Mouse (Mus musculus): ENCODE data around the gene Dcaf10. TPM values are rescaled to one million over a fixed set of nuclear protein-coding genes. Genes with fewer than 3 reads are reported as not detected.

Gene Dcaf10
- polyA plus RNA-seq, 1 experiment from 2014 or later = 15.6 TPM

- H3K27me3 ChIP-seq (replicated peaks) = no peaks in the 10 kb centered on the region
- H3K4me3 ChIP-seq = no peak overlapping the region
- peaks cover 72% of the 10 kb centered on the region for H3K36me3 ChIP-seq
- no peak overlapping the region for H3K4me2 ChIP-seq (replicated peaks)
- H3K9me3 ChIP-seq = no peaks in the 10 kb centered on the region
- no peaks in the 10 kb centered on the region for H3K4me1 ChIP-seq
- 96% methylated on average over 45 of the region's 45 CpGs for WGBS
- H3K9ac ChIP-seq = no peak overlapping the region
- H3K27ac ChIP-seq = no peak overlapping the region
- no peak for ATAC-seq (ENCODE audit: low FRiP score, low read depth)
Measured at GRCm38 (mm10) chr4:45399421-45400210, 57.7 kb downstream of the Dcaf10 start.

DNA sequence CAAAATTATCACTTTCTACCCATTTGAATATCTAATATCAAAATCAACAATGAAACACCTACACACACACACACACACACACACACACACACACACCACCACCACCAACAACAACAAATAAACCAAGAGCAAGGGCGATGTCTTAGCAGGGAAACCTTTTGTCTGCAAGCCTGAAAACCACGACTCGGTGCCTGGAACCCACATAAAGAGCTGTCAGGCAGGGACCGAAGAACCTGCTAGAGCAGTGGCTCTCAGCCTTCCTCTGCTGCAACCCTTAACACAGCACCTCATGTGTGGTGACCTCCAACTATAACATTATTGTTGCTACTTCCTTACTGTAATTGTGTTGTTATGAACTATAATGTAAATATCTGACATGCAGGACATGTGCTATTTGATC, 60.4 kb downstream of the Dcaf10 start:
- no peak overlapping the region for H3K4me3 ChIP-seq
- H3K27me3 ChIP-seq (replicated peaks) = no peaks in the 10 kb centered on the region
- no peak for ATAC-seq (ENCODE audit: low FRiP score, low read depth)
- WGBS = 93% methylated on average over 4 of the region's 4 CpGs
- peaks cover 64% of the 10 kb centered on the region for H3K36me3 ChIP-seq
- H3K4me2 ChIP-seq (replicated peaks) = no peak overlapping the region
- no peaks in the 10 kb centered on the region for H3K9me3 ChIP-seq
- H3K27ac ChIP-seq = no peak overlapping the region
- H3K9ac ChIP-seq = no peak overlapping the region
- peaks cover 12% of the 10 kb centered on the region for H3K4me1 ChIP-seq

GRCm38 (mm10) chr4:45402878-45403498, 61.1 kb downstream of the Dcaf10 start:
- Histone ChIP-seq H3K36me3 (peaks cover 57% of the 10 kb centered on the region), H3K9me3 (no peaks in the 10 kb centered on the region), H3K4me1 (peaks cover 17% of the 10 kb centered on the region), H3K9ac (no peak overlapping the region), H3K27me3 (replicated peaks) (no peaks in the 10 kb centered on the region), H3K4me3 (no peak overlapping the region), H3K27ac (no peak overlapping the region), H3K4me2 (replicated peaks) (no peak overlapping the region)
- ATAC-seq (ENCODE audit: low FRiP score, low read depth) = no peak
- WGBS = 89% methylated on average over 7 of the region's 7 CpGs

DNA sequence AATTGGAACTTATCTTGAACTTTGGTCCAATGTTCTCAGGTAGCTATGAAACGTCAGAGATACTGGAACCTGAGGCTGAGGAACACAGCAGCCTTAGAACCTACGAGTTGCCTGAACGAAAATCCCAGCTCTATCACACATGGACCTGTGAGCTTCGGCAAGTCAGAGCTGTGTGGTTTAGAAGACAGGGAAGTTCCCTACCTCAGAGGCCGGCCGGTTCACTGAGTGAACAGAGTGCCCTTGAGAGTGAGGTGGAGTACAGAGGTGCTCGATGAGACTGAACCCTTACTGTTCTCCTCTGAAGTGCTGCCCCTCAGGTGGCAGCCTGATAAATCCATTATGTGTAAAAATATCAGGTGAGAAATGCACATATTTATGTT, 61.6 kb downstream of the Dcaf10 start:
- WGBS = 92% methylated on average over 7 of the region's 7 CpGs
- Histone ChIP-seq H3K4me2 (replicated peaks) (no peak overlapping the region), H3K27ac (no peak overlapping the region), H3K36me3 (peaks cover 52% of the 10 kb centered on the region), H3K27me3 (replicated peaks) (no peaks in the 10 kb centered on the region), H3K4me1 (peaks cover 17% of the 10 kb centered on the region), H3K4me3 (no peak overlapping the region), H3K9me3 (no peaks in the 10 kb centered on the region), H3K9ac (no peak overlapping the region)
- no peak for ATAC-seq (ENCODE audit: low FRiP score, low read depth)

DNA sequence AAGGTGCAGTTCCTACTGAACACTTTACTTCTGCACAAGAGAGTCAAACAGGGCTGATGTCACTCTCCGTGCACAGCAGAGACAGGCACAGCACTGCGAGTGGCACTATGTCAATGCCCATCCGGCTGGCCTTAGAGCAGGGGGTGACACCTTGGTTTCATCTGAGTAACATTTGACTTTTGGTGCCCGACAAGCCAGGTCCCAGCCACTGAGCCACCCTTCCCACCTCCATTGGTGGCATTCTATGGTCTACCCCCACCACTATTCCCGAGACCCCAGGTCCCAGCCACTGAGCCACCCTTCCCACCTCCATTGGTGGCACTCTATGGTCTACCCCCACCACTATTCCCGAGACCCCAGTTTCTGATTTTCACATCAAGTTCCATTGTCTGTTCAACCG, 62.2 kb downstream of the Dcaf10 start:
- Histone ChIP-seq H3K4me3 (no peak overlapping the region), H3K9ac (no peak overlapping the region), H3K4me1 (peaks cover 19% of the 10 kb centered on the region), H3K27me3 (replicated peaks) (no peaks in the 10 kb centered on the region), H3K4me2 (replicated peaks) (no peak overlapping the region), H3K27ac (no peak overlapping the region), H3K9me3 (no peaks in the 10 kb centered on the region), H3K36me3 (peaks cover 46% of the 10 kb centered on the region)
- WGBS = 94% methylated on average over 7 of the region's 7 CpGs
- no peak for ATAC-seq (ENCODE audit: low FRiP score, low read depth)

DNA sequence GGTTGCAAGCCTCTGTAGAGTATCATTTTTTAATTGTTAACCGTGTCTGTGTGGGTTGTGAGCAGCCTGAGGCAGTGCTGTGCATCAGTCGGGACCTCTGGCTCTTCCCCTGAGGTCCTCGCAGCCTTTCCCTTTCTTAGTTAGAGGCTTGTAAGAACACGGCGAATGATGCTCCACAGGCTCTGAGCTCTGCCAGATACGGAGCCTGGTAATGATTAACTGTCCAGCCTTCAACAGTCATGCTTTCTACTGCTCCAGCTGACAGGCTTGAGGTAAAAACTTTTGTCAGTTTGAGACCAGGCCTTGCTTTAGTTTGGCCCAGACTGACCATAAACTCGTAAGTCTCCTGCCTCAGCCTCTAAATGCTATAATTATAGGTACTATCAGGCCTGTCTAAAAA, 63.4 kb downstream of the Dcaf10 start:
- Histone ChIP-seq H3K36me3 (peaks cover 34% of the 10 kb centered on the region), H3K27ac (no peak overlapping the region), H3K4me2 (replicated peaks) (no peak overlapping the region), H3K27me3 (replicated peaks) (no peaks in the 10 kb centered on the region), H3K9me3 (no peaks in the 10 kb centered on the region), H3K9ac (no peak overlapping the region), H3K4me1 (peaks cover 22% of the 10 kb centered on the region), H3K4me3 (no peak overlapping the region)
- ATAC-seq (ENCODE audit: low FRiP score, low read depth) = no peak
- 59% methylated on average over 7 of the region's 7 CpGs for WGBS

- Histone ChIP-seq H3K4me3 (peak overlapping the region; percentile 20; the same call in 1 of the 2 replicates), H3K27me3 (replicated peaks) (no peaks in the 10 kb centered on the region), H3K36me3 (peaks cover 27% of the 10 kb centered on the region), H3K9ac (0 out of 2 replicates have a peak overlapping the region, but pooled peaks have one; percentile 17), H3K9me3 (no peaks in the 10 kb centered on the region), H3K4me2 (replicated peaks) (peak overlapping the region; percentile 78), H3K27ac (no peak overlapping the region), H3K4me1 (peaks cover 22% of the 10 kb centered on the region)
- WGBS = 55% methylated on average over 7 of the region's 7 CpGs
- no peak for ATAC-seq (ENCODE audit: low FRiP score, low read depth)
Measured at GRCm38 (mm10) chr4:45406397-45406796, 64.5 kb downstream of the Dcaf10 start.

GRCm38 (mm10) chr4:45407001-45407702, 65.3 kb downstream of the Dcaf10 start:
- no peak for ATAC-seq (ENCODE audit: low FRiP score, low read depth)
- peaks cover 21% of the 10 kb centered on the region for H3K36me3 ChIP-seq
- peaks cover 22% of the 10 kb centered on the region for H3K4me1 ChIP-seq
- 64% methylated on average over 5 of the region's 5 CpGs for WGBS
- no peaks in the 10 kb centered on the region for H3K27me3 ChIP-seq (replicated peaks)
- H3K27ac ChIP-seq = no peak overlapping the region
- H3K4me3 ChIP-seq = peak overlapping the region; percentile 69
- H3K9me3 ChIP-seq = no peaks in the 10 kb centered on the region
- peak overlapping the region; percentile 78 for H3K4me2 ChIP-seq (replicated peaks)
- H3K9ac ChIP-seq = peak overlapping the region; percentile 95

- Histone ChIP-seq H3K4me1 (peaks cover 22% of the 10 kb centered on the region), H3K4me3 (peak overlapping the region; percentile 69), H3K36me3 (peaks cover 14% of the 10 kb centered on the region), H3K4me2 (replicated peaks) (peak overlapping the region; percentile 78), H3K9me3 (no peaks in the 10 kb centered on the region), H3K27me3 (replicated peaks) (no peaks in the 10 kb centered on the region), H3K27ac (peak overlapping the region; percentile 88; the same call in 1 of the 2 replicates), H3K9ac (peak overlapping the region; percentile 95)
- 2% methylated on average over 19 of the region's 19 CpGs for WGBS
- peak; percentile 51; the same call in 1 of the 2 replicates for ATAC-seq (ENCODE audit: low FRiP score, low read depth)
Measured at GRCm38 (mm10) chr4:45407703-45408334, 65.9 kb downstream of the Dcaf10 start.

- peak within 1 kb of the TSS; percentile 88 for H3K27ac ChIP-seq
- H3K9me3 ChIP-seq = no peaks in the 10 kb centered on the region
- H3K4me3 ChIP-seq = peak within 1 kb of the TSS; percentile 69
- peak within 1 kb of the TSS; percentile 78 for H3K4me2 ChIP-seq (replicated peaks)
- under 1% methylated on average over 67 of the region's 67 CpGs for WGBS
- H3K4me1 ChIP-seq = peaks cover 22% of the 10 kb centered on the region
- peaks cover 6% of the 10 kb centered on the region for H3K36me3 ChIP-seq
- H3K27me3 ChIP-seq (replicated peaks) = no peaks in the 10 kb centered on the region
- ATAC-seq (ENCODE audit: low FRiP score, low read depth) = peak; percentile 97
- peak within 1 kb of the TSS; percentile 95 for H3K9ac ChIP-seq
Measured at GRCm38 (mm10) chr4:45408427-45409132, 66.7 kb downstream of the Dcaf10 start, which contains the start of gene Slc25a51. Gene Slc25a51 (minus strand): TSS chr4:45408766.

- H3K27me3 ChIP-seq (replicated peaks) = no peaks in the 10 kb centered on the region
- H3K9me3 ChIP-seq = no peaks in the 10 kb centered on the region
- H3K4me3 ChIP-seq = peak overlapping the region; percentile 69
- 1% methylated on average over 10 of the region's 10 CpGs for WGBS
- H3K4me2 ChIP-seq (replicated peaks) = peak overlapping the region; percentile 78
- H3K9ac ChIP-seq = peak overlapping the region; percentile 95
- no peaks in the 10 kb centered on the region; the same call in 1 of the 2 replicates for H3K36me3 ChIP-seq
- H3K4me1 ChIP-seq = peaks cover 22% of the 10 kb centered on the region
- ATAC-seq (ENCODE audit: low FRiP score, low read depth) = peak; percentile 21; the same call in 1 of the 2 replicates
- H3K27ac ChIP-seq = no peak overlapping the region
Measured at GRCm38 (mm10) chr4:45409270-45409669, 67.4 kb downstream of the Dcaf10 start.
